Mouse (Mus musculus): ENCODE measurements around the gene 1700016D06Rik. TPM values are rescaled to one million over a fixed set of nuclear protein-coding genes. Genes with fewer than 3 reads are reported as not detected.
"Not testable (repeated sequence)": the region's sequence is repeated elsewhere in the genome, so short reads cannot be mapped to it uniquely, and the experiment has no call there.

Gene 1700016D06Rik
- polyA plus RNA-seq, 1 experiment from 2014 or later = not detected

- ATAC-seq (ENCODE audit: insufficient number of reproducible peaks, low FRiP score, low TSS enrichment, low read depth) = no peak
- Histone ChIP-seq H3K9ac (no peak overlapping the region), H3K4me1 (no peaks in the 10 kb centered on the region), H3K27me3 (no peaks in the 10 kb centered on the region), H3K4me3 (replicated peaks) (no peak overlapping the region), H3K27ac (replicated peaks) (no peak overlapping the region), H3K9me3 (replicated peaks) (no peaks in the 10 kb centered on the region), H3K36me3 (no peaks in the 10 kb centered on the region), H3K4me2 (replicated peaks) (no peak overlapping the region)
- WGBS = 68% methylated on average over 7 of the region's 7 CpGs
These were observed 16.3 kb downstream of the 1700016D06Rik start for GRCm38 (mm10) chr8:11684558-11684957.

- Histone ChIP-seq H3K4me3 (replicated peaks) (no peak overlapping the region), H3K9ac (no peak overlapping the region), H3K27me3 (no peaks in the 10 kb centered on the region), H3K36me3 (no peaks in the 10 kb centered on the region), H3K9me3 (replicated peaks) (no peaks in the 10 kb centered on the region), H3K4me2 (replicated peaks) (no peak overlapping the region), H3K4me1 (no peaks in the 10 kb centered on the region), H3K27ac (replicated peaks) (no peak overlapping the region)
- 66% methylated on average over 2 of the region's 2 CpGs for WGBS
- ATAC-seq (ENCODE audit: insufficient number of reproducible peaks, low FRiP score, low TSS enrichment, low read depth) = no peak
These were observed 32.6 kb downstream of the 1700016D06Rik start for GRCm38 (mm10) chr8:11668308-11668707.

- not testable (repeated sequence) for H3K4me3 ChIP-seq (replicated peaks); H3K9ac ChIP-seq; H3K36me3 ChIP-seq; H3K4me1 ChIP-seq; ATAC-seq (ENCODE audit: insufficient number of reproducible peaks, low FRiP score, low TSS enrichment, low read depth); H3K9me3 ChIP-seq (replicated peaks); H3K4me2 ChIP-seq (replicated peaks); H3K27ac ChIP-seq (replicated peaks); H3K27me3 ChIP-seq
- 87% methylated on average over 20 of the region's 20 CpGs for WGBS
These were observed 34.7 kb downstream of the 1700016D06Rik start for GRCm38 (mm10) chr8:11666023-11666716.

GRCm38 (mm10) chr8:11661969-11662368 lies 38.9 kb downstream of the 1700016D06Rik start:
- no peak overlapping the region for H3K27ac ChIP-seq (replicated peaks)
- 73% methylated on average over 3 of the region's 3 CpGs for WGBS
- no peak for ATAC-seq (ENCODE audit: insufficient number of reproducible peaks, low FRiP score, low TSS enrichment, low read depth)
- no peak overlapping the region for H3K9ac ChIP-seq
- no peaks in the 10 kb centered on the region for H3K4me1 ChIP-seq
- no peaks in the 10 kb centered on the region for H3K36me3 ChIP-seq
- H3K27me3 ChIP-seq = no peaks in the 10 kb centered on the region
- no peaks in the 10 kb centered on the region for H3K9me3 ChIP-seq (replicated peaks)
- no peak overlapping the region for H3K4me2 ChIP-seq (replicated peaks)
- H3K4me3 ChIP-seq (replicated peaks) = no peak overlapping the region

- Histone ChIP-seq H3K4me3 (replicated peaks) (no peak overlapping the region), H3K9me3 (replicated peaks) (no peaks in the 10 kb centered on the region), H3K27me3 (no peaks in the 10 kb centered on the region), H3K36me3 (no peaks in the 10 kb centered on the region), H3K9ac (no peak overlapping the region), H3K4me2 (replicated peaks) (no peak overlapping the region), H3K4me1 (peaks cover 5% of the 10 kb centered on the region; the same call in 1 of the 2 replicates), H3K27ac (replicated peaks) (no peak overlapping the region)
- WGBS = 85% methylated on average over 5 of the region's 5 CpGs
- no peak for ATAC-seq (ENCODE audit: insufficient number of reproducible peaks, low FRiP score, low TSS enrichment, low read depth)
These were observed 50.8 kb downstream of the 1700016D06Rik start for GRCm38 (mm10) chr8:11650021-11650420.

- H3K9ac ChIP-seq = no peak overlapping the region
- H3K27me3 ChIP-seq = no peaks in the 10 kb centered on the region
- peaks cover 4% of the 10 kb centered on the region; the same call in 1 of the 2 replicates for H3K9me3 ChIP-seq (replicated peaks)
- no peak overlapping the region for H3K4me3 ChIP-seq (replicated peaks)
- 85% methylated on average over 2 of the region's 2 CpGs for WGBS
- ATAC-seq (ENCODE audit: insufficient number of reproducible peaks, low FRiP score, low TSS enrichment, low read depth) = no peak
- H3K4me1 ChIP-seq = peaks cover 5% of the 10 kb centered on the region; the same call in 1 of the 2 replicates
- no peak overlapping the region for H3K27ac ChIP-seq (replicated peaks)
- H3K36me3 ChIP-seq = no peaks in the 10 kb centered on the region; the same call in 1 of the 2 replicates
- H3K4me2 ChIP-seq (replicated peaks) = no peak overlapping the region
These were observed 57.7 kb downstream of the 1700016D06Rik start for GRCm38 (mm10) chr8:11643123-11643522.

- no peak for ATAC-seq (ENCODE audit: insufficient number of reproducible peaks, low FRiP score, low TSS enrichment, low read depth)
- Histone ChIP-seq H3K9ac (no peak overlapping the region), H3K9me3 (replicated peaks) (peaks cover 4% of the 10 kb centered on the region; the same call in 1 of the 2 replicates), H3K4me3 (replicated peaks) (no peak overlapping the region), H3K27ac (replicated peaks) (no peak overlapping the region), H3K36me3 (no peaks in the 10 kb centered on the region; the same call in 1 of the 2 replicates), H3K4me1 (peaks cover 11% of the 10 kb centered on the region; the same call in 1 of the 2 replicates), H3K27me3 (no peaks in the 10 kb centered on the region), H3K4me2 (replicated peaks) (no peak overlapping the region)
- 40% methylated on average over 2 of the region's 2 CpGs for WGBS
These were observed 60.3 kb downstream of the 1700016D06Rik start for GRCm38 (mm10) chr8:11640606-11641005.

- Histone ChIP-seq H3K4me1 (peaks cover 27% of the 10 kb centered on the region), H3K27me3 (no peaks in the 10 kb centered on the region), H3K9me3 (replicated peaks) (peaks cover 4% of the 10 kb centered on the region; the same call in 1 of the 2 replicates), H3K27ac (replicated peaks) (no peak overlapping the region), H3K4me3 (replicated peaks) (no peak overlapping the region), H3K9ac (no peak overlapping the region), H3K4me2 (replicated peaks) (no peak overlapping the region), H3K36me3 (no peaks in the 10 kb centered on the region; the same call in 1 of the 2 replicates)
- 84% methylated on average over 7 of the region's 7 CpGs for WGBS
- ATAC-seq (ENCODE audit: insufficient number of reproducible peaks, low FRiP score, low TSS enrichment, low read depth) = no peak
These were observed 63.3 kb downstream of the 1700016D06Rik start for GRCm38 (mm10) chr8:11637531-11637930.

- WGBS = 4% methylated on average over 30 of the region's 30 CpGs
- Histone ChIP-seq H3K27ac (replicated peaks) (peak overlapping the region; percentile 99), H3K4me1 (peaks cover 30% of the 10 kb centered on the region), H3K9ac (no peak overlapping the region), H3K27me3 (no peaks in the 10 kb centered on the region), H3K4me2 (replicated peaks) (peak overlapping the region; percentile 87), H3K36me3 (peaks cover 4% of the 10 kb centered on the region), H3K4me3 (replicated peaks) (peak overlapping the region; percentile 99), H3K9me3 (replicated peaks) (peaks cover 4% of the 10 kb centered on the region; the same call in 1 of the 2 replicates)
- peak; percentile 68 for ATAC-seq (ENCODE audit: insufficient number of reproducible peaks, low FRiP score, low TSS enrichment, low read depth)
These were observed 64.4 kb downstream of the 1700016D06Rik start for GRCm38 (mm10) chr8:11636324-11637057.

- 0% methylated on average over 40 of the region's 40 CpGs for WGBS
- Histone ChIP-seq H3K4me1 (peaks cover 30% of the 10 kb centered on the region), H3K9ac (peak within 1 kb of the TSS; percentile 93), H3K36me3 (peaks cover 12% of the 10 kb centered on the region), H3K4me2 (replicated peaks) (peak within 1 kb of the TSS; percentile 87), H3K27ac (replicated peaks) (peak within 1 kb of the TSS; percentile 99), H3K4me3 (replicated peaks) (peak within 1 kb of the TSS; percentile 99), H3K27me3 (no peaks in the 10 kb centered on the region), H3K9me3 (replicated peaks) (no peaks in the 10 kb centered on the region)
- ATAC-seq (ENCODE audit: insufficient number of reproducible peaks, low FRiP score, low TSS enrichment, low read depth) = peak; percentile 95
These were observed 65.2 kb downstream of the 1700016D06Rik start, which contains the start of gene Ankrd10 for GRCm38 (mm10) chr8:11635611-11636081. Gene Ankrd10 (minus strand): TSS chr8:11635757.

- Histone ChIP-seq H3K9ac (peak overlapping the region; percentile 93), H3K4me2 (replicated peaks) (peak overlapping the region; percentile 87), H3K27me3 (no peaks in the 10 kb centered on the region), H3K9me3 (replicated peaks) (no peaks in the 10 kb centered on the region), H3K36me3 (peaks cover 17% of the 10 kb centered on the region), H3K4me3 (replicated peaks) (peak overlapping the region; percentile 99), H3K27ac (replicated peaks) (peak overlapping the region; percentile 99), H3K4me1 (peaks cover 34% of the 10 kb centered on the region)
- ATAC-seq (ENCODE audit: insufficient number of reproducible peaks, low FRiP score, low TSS enrichment, low read depth) = peak; percentile 85
- WGBS = under 1% methylated on average over 70 of the region's 70 CpGs
These were observed 65.8 kb downstream of the 1700016D06Rik start for GRCm38 (mm10) chr8:11635012-11635577.
